Mouse (Mus musculus): ENCODE results near the gene Spred3. TPM values are rescaled to one million over a fixed set of nuclear protein-coding genes. Genes with fewer than 3 reads are reported as not detected.
A peak's percentile ranks its signal among the peaks of the same experiment; 100 is the strongest.
"Not testable (repeated sequence)": the region's sequence is repeated elsewhere in the genome, so short reads cannot be mapped to it uniquely, and the experiment has no call there.

Spred3 gene
- polyA plus RNA-seq, 1 experiment from 2014 or later: 5.6 TPM

DNA sequence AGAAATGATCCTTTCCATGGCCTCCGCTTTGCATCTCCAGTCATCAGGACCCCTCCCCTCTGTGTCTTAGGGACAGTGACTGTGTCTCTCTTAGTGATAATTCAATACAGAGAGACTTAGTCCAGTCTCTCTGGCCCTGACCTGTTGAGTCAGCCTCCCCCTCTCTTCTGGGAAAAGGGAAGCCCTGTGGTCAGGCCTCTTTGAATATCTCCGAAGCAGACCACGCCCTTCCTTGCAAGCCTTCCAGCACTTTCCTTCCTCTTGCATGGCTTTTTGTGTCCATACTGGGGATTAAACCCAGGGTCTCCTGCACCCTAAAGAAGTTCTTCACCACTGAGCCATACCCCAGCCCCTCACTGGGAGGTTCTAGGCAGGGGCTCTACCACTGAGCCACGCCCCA lies 26.2 kb downstream of the Spred3 start:
- no peaks in the 10 kb centered on the region for H3K36me3 ChIP-seq (ENCODE audit: control insufficient read depth, insufficient read depth, low read length)
- H3K9me3 ChIP-seq (ENCODE audit: control insufficient read depth, low read length): no peaks in the 10 kb centered on the region
- H3K27ac ChIP-seq (ENCODE audit: low read depth, low read length): no peak overlapping the region
- 92% methylated on average over 4 of the region's 4 CpGs for WGBS
- H3K4me1 ChIP-seq (ENCODE audit: control insufficient read depth, insufficient read depth, low read length): no peaks in the 10 kb centered on the region
- H3K4me3 ChIP-seq (ENCODE audit: low read depth, low read length): no peak overlapping the region
- no peaks in the 10 kb centered on the region for H3K27me3 ChIP-seq (ENCODE audit: control insufficient read depth, insufficient read depth, low read length)
- no peak overlapping the region for H3K4me2 ChIP-seq (ENCODE audit: low read depth)
- no peak for DNase-seq (ENCODE audit: low spot score)
- ATAC-seq (ENCODE audit: insufficient read depth, low FRiP score, low TSS enrichment): no peak
- H3K9ac ChIP-seq (ENCODE audit: low read length): no peak overlapping the region

GRCm38 (mm10) chr7:29141416-29141815 lies 28.8 kb downstream of the Spred3 start:
- Histone ChIP-seq H3K36me3 (ENCODE audit: control insufficient read depth, insufficient read depth, low read length) (no peaks in the 10 kb centered on the region), H3K4me1 (ENCODE audit: control insufficient read depth, insufficient read depth, low read length) (no peaks in the 10 kb centered on the region), H3K9ac (ENCODE audit: low read length) (no peak overlapping the region), H3K9me3 (ENCODE audit: control insufficient read depth, low read length) (no peaks in the 10 kb centered on the region), H3K4me3 (ENCODE audit: low read depth, low read length) (no peak overlapping the region), H3K4me2 (ENCODE audit: low read depth) (no peak overlapping the region), H3K27ac (ENCODE audit: low read depth, low read length) (no peak overlapping the region), H3K27me3 (ENCODE audit: control insufficient read depth, insufficient read depth, low read length) (no peaks in the 10 kb centered on the region)
- DNase-seq (ENCODE audit: low spot score) (no peak), ATAC-seq (ENCODE audit: insufficient read depth, low FRiP score, low TSS enrichment) (no peak)
- 89% methylated on average over 8 of the region's 8 CpGs for WGBS

- H3K4me3 ChIP-seq (ENCODE audit: low read depth, low read length); DNase-seq (ENCODE audit: low spot score); H3K9ac ChIP-seq (ENCODE audit: low read length); H3K9me3 ChIP-seq (ENCODE audit: control insufficient read depth, low read length); ATAC-seq (ENCODE audit: insufficient read depth, low FRiP score, low TSS enrichment); H3K27ac ChIP-seq (ENCODE audit: low read depth, low read length); H3K36me3 ChIP-seq (ENCODE audit: control insufficient read depth, insufficient read depth, low read length); H3K4me2 ChIP-seq (ENCODE audit: low read depth); H3K27me3 ChIP-seq (ENCODE audit: control insufficient read depth, insufficient read depth, low read length); H3K4me1 ChIP-seq (ENCODE audit: control insufficient read depth, insufficient read depth, low read length): not testable (repeated sequence)
- WGBS: 90% methylated on average over 3 of the region's 4 CpGs
Measured at GRCm38 (mm10) chr7:29139237-29139636, 31.0 kb downstream of the Spred3 start.

- no peak overlapping the region for H3K4me3 ChIP-seq (ENCODE audit: low read depth, low read length)
- no peak for ATAC-seq (ENCODE audit: insufficient read depth, low FRiP score, low TSS enrichment)
Measured at GRCm38 (mm10) chr7:29137429-29137828, 32.8 kb downstream of the Spred3 start.

GRCm38 (mm10) chr7:29134693-29135386 lies 35.4 kb downstream of the Spred3 start, which contains the start of gene Rasgrp4:
Gene Rasgrp4, plus strand, starts transcription at chr7:29134851.
- ATAC-seq (ENCODE audit: insufficient read depth, low FRiP score, low TSS enrichment): no peak
- Histone ChIP-seq H3K4me2 (ENCODE audit: low read depth) (peak within 1 kb of the TSS; percentile 37), H3K4me1 (ENCODE audit: control insufficient read depth, insufficient read depth, low read length) (no peaks in the 10 kb centered on the region; the same call in 1 of the 2 replicates), H3K9me3 (ENCODE audit: control insufficient read depth, low read length) (no peaks in the 10 kb centered on the region), H3K36me3 (ENCODE audit: control insufficient read depth, insufficient read depth, low read length) (no peaks in the 10 kb centered on the region), H3K9ac (ENCODE audit: low read length) (peak within 1 kb of the TSS; percentile 26; the same call in 1 of the 2 replicates), H3K27ac (ENCODE audit: low read depth, low read length) (no peak within 1 kb of the TSS), H3K4me3 (ENCODE audit: low read depth, low read length) (no peak within 1 kb of the TSS), H3K27me3 (ENCODE audit: control insufficient read depth, insufficient read depth, low read length) (peaks cover 6% of the 10 kb centered on the region; the same call in 1 of the 2 replicates)
- no peak for DNase-seq (ENCODE audit: low spot score)
- WGBS: 2% methylated on average over 11 of the region's 20 CpGs

More at GRCm38 (mm10) chr7:29137429-29137828, 32.8 kb downstream of the Spred3 start:
- no peaks in the 10 kb centered on the region for H3K36me3 ChIP-seq (ENCODE audit: control insufficient read depth, insufficient read depth, low read length)
- 48% methylated on average over 16 of the region's 16 CpGs for WGBS
- H3K27ac ChIP-seq (ENCODE audit: low read depth, low read length): no peak overlapping the region
- H3K27me3 ChIP-seq (ENCODE audit: control insufficient read depth, insufficient read depth, low read length): peaks cover 6% of the 10 kb centered on the region; the same call in 1 of the 2 replicates
- H3K4me1 ChIP-seq (ENCODE audit: control insufficient read depth, insufficient read depth, low read length): no peaks in the 10 kb centered on the region; the same call in 1 of the 2 replicates
- DNase-seq (ENCODE audit: low spot score): no peak
- H3K9me3 ChIP-seq (ENCODE audit: control insufficient read depth, low read length): no peaks in the 10 kb centered on the region
- no peak overlapping the region for H3K4me2 ChIP-seq (ENCODE audit: low read depth)
- no peak overlapping the region for H3K9ac ChIP-seq (ENCODE audit: low read length)

DNA sequence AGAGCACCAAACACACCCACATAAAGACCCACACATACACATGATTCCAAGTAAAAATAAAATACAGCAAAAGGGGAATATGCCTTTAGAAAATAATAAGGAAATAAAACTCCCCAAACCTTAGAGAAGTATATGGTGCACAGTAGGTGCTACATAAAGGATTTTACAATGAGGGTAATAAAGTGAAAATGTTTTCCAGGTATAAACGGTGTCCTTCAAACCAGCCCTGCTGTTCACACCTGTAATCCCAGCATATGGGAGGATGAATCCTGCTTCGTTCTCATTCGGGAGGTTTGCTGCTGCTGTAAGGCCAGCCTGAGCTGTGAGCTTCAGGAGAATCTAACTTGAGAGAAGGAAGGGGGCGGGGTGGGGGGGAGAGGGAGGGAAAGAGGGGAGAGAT lies 36.0 kb downstream of the Spred3 start:
- Histone ChIP-seq H3K9me3 (ENCODE audit: control insufficient read depth, low read length) (no peaks in the 10 kb centered on the region), H3K4me1 (ENCODE audit: control insufficient read depth, insufficient read depth, low read length) (no peaks in the 10 kb centered on the region; the same call in 1 of the 2 replicates), H3K36me3 (ENCODE audit: control insufficient read depth, insufficient read depth, low read length) (no peaks in the 10 kb centered on the region), H3K27me3 (ENCODE audit: control insufficient read depth, insufficient read depth, low read length) (peaks cover 6% of the 10 kb centered on the region; the same call in 1 of the 2 replicates), H3K4me2 (ENCODE audit: low read depth) (peak overlapping the region; percentile 37), H3K27ac (ENCODE audit: low read depth, low read length) (no peak overlapping the region), H3K4me3 (ENCODE audit: low read depth, low read length) (no peak overlapping the region), H3K9ac (ENCODE audit: low read length) (no peak overlapping the region)
- DNase-seq (ENCODE audit: low spot score): no peak
- ATAC-seq (ENCODE audit: insufficient read depth, low FRiP score, low TSS enrichment): no peak
- under 1% methylated on average over 4 of the region's 4 CpGs for WGBS

DNA sequence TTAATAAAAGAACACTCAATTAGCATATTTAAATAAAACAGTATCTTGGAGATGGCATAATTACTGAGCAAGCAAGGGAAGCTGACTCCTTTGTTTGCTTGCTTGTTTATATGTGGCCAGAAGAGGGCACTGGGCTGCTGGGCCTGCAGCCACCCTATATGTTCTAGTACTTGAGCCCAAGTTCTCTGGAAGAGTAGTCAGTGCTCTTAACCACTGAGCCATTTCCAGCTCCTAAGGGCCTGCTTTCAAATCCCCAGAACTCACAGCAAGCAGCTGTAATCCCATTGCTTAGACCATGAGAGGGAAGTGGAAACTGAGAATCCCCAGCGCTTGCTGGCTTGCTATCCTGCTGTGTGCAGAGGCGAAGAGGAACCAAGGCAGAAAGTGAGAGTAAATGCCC lies 41.5 kb downstream of the Spred3 start:
- WGBS: 45% methylated on average over 2 of the region's 2 CpGs
- Histone ChIP-seq H3K36me3 (ENCODE audit: control insufficient read depth, insufficient read depth, low read length) (no peaks in the 10 kb centered on the region), H3K9ac (ENCODE audit: low read length) (no peak overlapping the region), H3K4me2 (ENCODE audit: low read depth) (no peak overlapping the region), H3K27ac (ENCODE audit: low read depth, low read length) (no peak overlapping the region), H3K4me1 (ENCODE audit: control insufficient read depth, insufficient read depth, low read length) (peaks cover 2% of the 10 kb centered on the region; the same call in 1 of the 2 replicates), H3K9me3 (ENCODE audit: control insufficient read depth, low read length) (no peaks in the 10 kb centered on the region), H3K27me3 (ENCODE audit: control insufficient read depth, insufficient read depth, low read length) (no peaks in the 10 kb centered on the region), H3K4me3 (ENCODE audit: low read depth, low read length) (no peak overlapping the region)
- ATAC-seq (ENCODE audit: insufficient read depth, low FRiP score, low TSS enrichment) (no peak), DNase-seq (ENCODE audit: low spot score) (no peak)

DNA sequence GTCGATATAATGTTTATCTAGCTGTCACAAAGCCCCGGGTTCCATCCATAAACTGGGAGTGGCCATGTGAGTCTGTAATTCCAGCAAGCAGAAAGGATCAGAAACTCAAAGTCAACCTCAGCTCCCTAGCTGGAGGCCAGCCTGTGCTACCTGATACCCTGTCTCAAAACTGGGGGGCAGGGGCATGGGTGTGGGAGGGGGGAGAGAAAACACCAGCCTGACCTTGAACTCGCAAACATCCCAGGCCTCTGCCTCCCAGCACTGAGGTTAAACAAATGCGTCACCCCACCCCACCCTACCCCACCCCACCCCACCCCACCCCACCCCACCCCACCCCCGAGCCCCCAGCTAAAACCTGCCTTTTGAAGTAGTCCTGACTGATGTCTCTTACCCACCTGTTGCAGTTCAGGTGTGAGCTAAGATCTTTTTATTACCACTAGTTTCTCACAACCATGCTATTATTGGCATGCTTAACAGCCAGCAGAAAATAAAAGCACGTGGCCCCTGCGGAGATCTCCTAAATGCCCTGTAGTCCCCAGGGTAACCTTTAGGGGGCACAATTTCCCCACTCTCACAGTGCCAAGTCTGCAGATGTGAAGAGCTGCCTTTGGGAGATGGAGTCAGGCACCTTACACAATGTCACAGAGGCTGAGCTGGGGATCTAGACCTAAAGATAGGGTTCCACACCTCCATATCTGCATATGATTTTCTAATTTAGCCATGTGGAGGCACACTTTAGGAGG lies 43.9 kb downstream of the Spred3 start:
- Histone ChIP-seq H3K4me3 (ENCODE audit: low read depth, low read length) (no peak overlapping the region), H3K27ac (ENCODE audit: low read depth, low read length) (no peak overlapping the region), H3K4me2 (ENCODE audit: low read depth) (no peak overlapping the region), H3K4me1 (ENCODE audit: control insufficient read depth, insufficient read depth, low read length) (peaks cover 3% of the 10 kb centered on the region; the same call in 1 of the 2 replicates), H3K27me3 (ENCODE audit: control insufficient read depth, insufficient read depth, low read length) (no peaks in the 10 kb centered on the region), H3K9ac (ENCODE audit: low read length) (no peak overlapping the region), H3K36me3 (ENCODE audit: control insufficient read depth, insufficient read depth, low read length) (no peaks in the 10 kb centered on the region), H3K9me3 (ENCODE audit: control insufficient read depth, low read length) (no peaks in the 10 kb centered on the region)
- WGBS: 22% methylated on average over 7 of the region's 7 CpGs
- no peak for ATAC-seq (ENCODE audit: insufficient read depth, low FRiP score, low TSS enrichment)
- DNase-seq (ENCODE audit: low spot score): peak; percentile 63

Measured in neural tube, embryonic 11.5 days (tissue).